Mouse (Mus musculus) central nervous system, embryonic 18 days (tissue): ENCODE data around the gene Rbmx2. TPM values are rescaled to one million over a fixed set of nuclear protein-coding genes. Genes with fewer than 3 reads are reported as not detected.

Experiments used
- polyA plus RNA-seq: library from polyadenylated mRNA; depleted of rRNA; stranded (reverse); fragments of >200 nt; gene quantifications from 2 replicates; pipeline ENCODE4 v1.2.3, GENCODE M21; 2012; rRNA removed

Gene Rbmx2
- 13.8 and 14.1 TPM in 2 replicates for polyA plus RNA-seq

DNA sequence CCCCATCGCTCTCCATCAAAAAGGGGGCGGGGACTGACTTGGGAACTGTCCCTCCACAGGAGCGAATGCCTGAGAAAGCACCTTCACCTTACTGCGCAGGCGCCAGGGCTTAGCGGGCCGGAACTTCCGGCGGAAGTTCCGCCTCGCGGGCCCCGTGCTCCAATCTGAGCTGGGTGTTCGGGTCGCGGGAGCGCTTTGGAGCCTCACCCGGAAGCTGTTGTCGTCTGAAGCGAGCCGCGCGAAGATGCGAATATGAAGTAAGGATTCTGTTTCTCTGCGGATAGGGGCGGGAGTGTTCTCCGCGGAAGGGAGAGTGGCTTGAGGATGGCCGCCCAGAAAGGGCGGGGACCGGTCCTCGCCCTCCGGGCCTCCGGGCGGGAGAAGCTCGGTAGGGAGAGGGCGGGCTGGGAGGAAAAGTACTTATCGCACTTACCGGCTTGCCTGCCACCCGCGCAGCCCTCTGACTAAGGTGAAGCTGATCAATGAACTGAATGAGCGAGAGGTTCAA lies at the start of gene Rbmx2:
TSS of gene Rbmx2 (plus strand) at position 141 of the 508 bp plus-strand sequence.

DNA sequence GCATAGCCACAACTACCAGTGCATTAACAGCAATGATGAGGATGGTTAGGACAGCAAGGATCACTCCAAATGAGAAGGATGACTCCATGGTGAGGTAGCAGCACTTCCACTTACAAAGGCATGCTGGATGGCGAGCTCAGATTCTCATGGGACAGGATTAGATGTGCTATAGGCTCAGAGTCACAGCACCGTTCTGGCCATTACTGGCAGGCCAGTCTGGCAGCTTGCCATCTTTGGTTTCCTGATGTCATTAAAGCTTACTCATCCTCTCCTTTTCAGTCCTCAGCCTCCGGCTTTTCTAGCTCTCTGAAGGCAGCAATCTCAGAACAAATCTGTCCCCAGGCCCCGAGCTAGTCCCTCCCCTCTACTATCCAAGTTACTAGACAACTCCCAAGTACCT lies 20.6 kb upstream of the Rbmx2 start, which contains the start of gene Gpr119:
TSS of gene Gpr119 (minus strand) at position 308 of the 400 bp plus-strand sequence.

Other genes with a start within 250 kb of the Rbmx2 start
- gene Elf4, start 231.9 kb upstream of the Rbmx2 start, polyA plus RNA-seq = 1.5 and 1.8 TPM in 2 replicates
- gene Aifm1, start 181.4 kb upstream of the Rbmx2 start, polyA plus RNA-seq = 31.2 and 35.7 TPM in 2 replicates
- gene Rab33a, start 175.7 kb upstream of the Rbmx2 start, polyA plus RNA-seq = 112 and 117 TPM in 2 replicates
- gene Zfp280c, start 100.5 kb upstream of the Rbmx2 start, polyA plus RNA-seq = 37.6 and 38.0 TPM in 2 replicates
- gene Slc25a14, start 71.6 kb upstream of the Rbmx2 start, polyA plus RNA-seq = 33.5 and 35.0 TPM in 2 replicates
- gene Gpr119, start 20.5 kb upstream of the Rbmx2 start, polyA plus RNA-seq = not detected in 2 replicates
- gene Gm595, start 182.7 kb downstream of the Rbmx2 start, polyA plus RNA-seq = not detected in 2 replicates